Mouse (Mus musculus) hindbrain, embryonic 13.5 days (tissue): Measurements from ENCODE around the gene Ranbp3l. TPM values are rescaled to one million over a fixed set of nuclear protein-coding genes. Genes with fewer than 3 reads are reported as not detected.
A peak's percentile ranks its signal among the peaks of the same experiment; 100 is the strongest.

Source experiments
- ATAC-seq: fragments of 200-750 bp; cut with Nextera tagmentation; 2 replicates; pipeline ENCODE4 v1.8.0; 2017; ENCODE audit warnings: moderate TSS enrichment; ENCODE audit not compliant: low FRiP score
- H3K27ac ChIP-seq: fragments of 300-500 bp; sonication (generic); 2 replicates; pipeline ENCODE4 v1.5.1; 2015; ENCODE audit warnings: inconsistent platforms, mild to moderate bottlenecking, moderate library complexity
- H3K27me3 ChIP-seq: fragments of 300-500 bp; sonication (generic); 2 replicates; pipeline ENCODE4 v1.6.1; 2015; ENCODE audit warnings: mild to moderate bottlenecking, inconsistent platforms
- H3K36me3 ChIP-seq: fragments of 300-500 bp; sonication (generic); 2 replicates; pipeline ENCODE4 v1.6.1; 2015; ENCODE audit warnings: mild to moderate bottlenecking, inconsistent platforms
- H3K4me1 ChIP-seq: fragments of 300-500 bp; sonication (generic); replicated peaks from 2 replicates; pipeline ENCODE4 v1.6.1; 2015; ENCODE audit warnings: inconsistent platforms
- H3K4me2 ChIP-seq: fragments of 300-500 bp; sonication (generic); 2 replicates; pipeline ENCODE4 v1.6.1; 2015; ENCODE audit warnings: inconsistent platforms, mild to moderate bottlenecking, moderate library complexity
- H3K4me3 ChIP-seq: fragments of 300-500 bp; sonication (generic); 2 replicates; pipeline ENCODE4 v1.5.1; 2015; ENCODE audit warnings: mild to moderate bottlenecking, inconsistent platforms
- H3K9ac ChIP-seq: fragments of 300-500 bp; sonication (generic); 2 replicates; pipeline ENCODE4 v1.6.1; 2015; ENCODE audit warnings: mild to moderate bottlenecking, inconsistent platforms
- H3K9me3 ChIP-seq: fragments of 300-500 bp; sonication (generic); 2 replicates; pipeline ENCODE4 v1.6.1; 2016; ENCODE audit warnings: inconsistent platforms
- WGBS: fragments of 180-500 bp; shearing (Covaris S2); methylation state at CpG from one replicate; pipeline ENCODE4 v1.1.7; 2015; 5-methylcytosine and 5-hydroxymethylcytosine counted together
- polyA plus RNA-seq: library from polyadenylated mRNA; unstranded; fragments of >200 nt; fragmentation: Nextera tagmentation; extraction: Ambion mirVana; gene quantifications from 2 replicates; pipeline ENCODE4 v1.2.1, GENCODE M21; 2015

The Ranbp3l gene
- polyA plus RNA-seq, 1 experiment from 2014 or later = 14.4 TPM

GRCm38 (mm10) chr15:9087895-9088682, 120.3 kb downstream of the Ranbp3l start:
- peaks cover 9% of the 10 kb centered on the region; the same call in 1 of the 2 replicates for H3K4me1 ChIP-seq
- no peak overlapping the region for H3K27ac ChIP-seq
- no peak overlapping the region for H3K4me2 ChIP-seq
- WGBS = 87% methylated on average over 17 of the region's 17 CpGs
- H3K9ac ChIP-seq = no peak overlapping the region
- H3K36me3 ChIP-seq = peaks cover 20% of the 10 kb centered on the region
- no peaks in the 10 kb centered on the region for H3K27me3 ChIP-seq
- no peaks in the 10 kb centered on the region for H3K9me3 ChIP-seq
- H3K4me3 ChIP-seq = no peak overlapping the region
- ATAC-seq = no peak

GRCm38 (mm10) chr15:9088683-9089072, 120.9 kb downstream of the Ranbp3l start:
- 0 out of 2 replicates have a peak, but pooled peaks have one; percentile 28 for ATAC-seq
- Histone ChIP-seq H3K9ac (no peak overlapping the region), H3K4me2 (no peak overlapping the region), H3K27ac (no peak overlapping the region), H3K4me3 (no peak overlapping the region), H3K36me3 (peaks cover 25% of the 10 kb centered on the region), H3K4me1 (peaks cover 9% of the 10 kb centered on the region; the same call in 1 of the 2 replicates), H3K27me3 (no peaks in the 10 kb centered on the region), H3K9me3 (no peaks in the 10 kb centered on the region)
- 64% methylated on average over 8 of the region's 8 CpGs for whole genome bisulfite sequencing

GRCm38 (mm10) chr15:9089136-9089720, 121.5 kb downstream of the Ranbp3l start:
- no peak for ATAC-seq
- H3K9me3 ChIP-seq = no peaks in the 10 kb centered on the region
- H3K4me1 ChIP-seq = peaks cover 12% of the 10 kb centered on the region
- H3K4me2 ChIP-seq = no peak overlapping the region
- 10% methylated on average over 2 of the region's 2 CpGs for WGBS
- no peak overlapping the region for H3K4me3 ChIP-seq
- H3K27me3 ChIP-seq = no peaks in the 10 kb centered on the region
- peaks cover 27% of the 10 kb centered on the region for H3K36me3 ChIP-seq
- H3K27ac ChIP-seq = no peak overlapping the region
- H3K9ac ChIP-seq = no peak overlapping the region

GRCm38 (mm10) chr15:9090662-9091061, 122.9 kb downstream of the Ranbp3l start:
- Histone ChIP-seq H3K36me3 (peaks cover 27% of the 10 kb centered on the region), H3K4me3 (no peak overlapping the region), H3K27me3 (no peaks in the 10 kb centered on the region), H3K9me3 (no peaks in the 10 kb centered on the region), H3K4me2 (no peak overlapping the region), H3K4me1 (peaks cover 18% of the 10 kb centered on the region), H3K27ac (no peak overlapping the region), H3K9ac (no peak overlapping the region)
- ATAC-seq = no peak
- 97% methylated on average over 5 of the region's 5 CpGs for WGBS

GRCm38 (mm10) chr15:9093598-9094365, 126.0 kb downstream of the Ranbp3l start:
- Histone ChIP-seq H3K4me1 (peaks cover 9% of the 10 kb centered on the region), H3K4me3 (no peak overlapping the region), H3K27me3 (no peaks in the 10 kb centered on the region), H3K9ac (no peak overlapping the region), H3K9me3 (no peaks in the 10 kb centered on the region), H3K36me3 (peaks cover 27% of the 10 kb centered on the region), H3K4me2 (0 out of 2 replicates have a peak overlapping the region, but pooled peaks have one; percentile 22), H3K27ac (no peak overlapping the region)
- peak; percentile 51 for ATAC-seq
- WGBS = 75% methylated on average over 11 of the region's 11 CpGs

GRCm38 (mm10) chr15:9094366-9094750, 126.6 kb downstream of the Ranbp3l start:
- H3K4me1 ChIP-seq = peaks cover 9% of the 10 kb centered on the region
- peak; percentile 82 for ATAC-seq
- H3K9ac ChIP-seq = no peak overlapping the region
- H3K27me3 ChIP-seq = no peaks in the 10 kb centered on the region
- no peak overlapping the region for H3K27ac ChIP-seq
- WGBS = 22% methylated on average over 13 of the region's 13 CpGs
- no peaks in the 10 kb centered on the region for H3K9me3 ChIP-seq
- H3K4me3 ChIP-seq = no peak overlapping the region
- peaks cover 29% of the 10 kb centered on the region for H3K36me3 ChIP-seq
- 0 out of 2 replicates have a peak overlapping the region, but pooled peaks have one; percentile 22 for H3K4me2 ChIP-seq

- no peak overlapping the region for H3K4me3 ChIP-seq
- H3K4me2 ChIP-seq = no peak overlapping the region
- H3K9ac ChIP-seq = no peak overlapping the region
- no peak overlapping the region for H3K27ac ChIP-seq
- WGBS = 90% methylated on average over 4 of the region's 4 CpGs
- no peaks in the 10 kb centered on the region for H3K9me3 ChIP-seq
- no peak for ATAC-seq
- H3K36me3 ChIP-seq = peaks cover 51% of the 10 kb centered on the region
- peaks cover 16% of the 10 kb centered on the region for H3K4me1 ChIP-seq
- no peaks in the 10 kb centered on the region for H3K27me3 ChIP-seq
Measured at GRCm38 (mm10) chr15:9096865-9097264, 129.1 kb downstream of the Ranbp3l start.

- H3K9me3 ChIP-seq = no peaks in the 10 kb centered on the region
- 0 out of 2 replicates have a peak overlapping the region, but pooled peaks have one; percentile 18 for H3K27ac ChIP-seq
- H3K36me3 ChIP-seq = peaks cover 59% of the 10 kb centered on the region
- no peak overlapping the region for H3K4me2 ChIP-seq
- H3K4me1 ChIP-seq = peaks cover 12% of the 10 kb centered on the region
- no peak overlapping the region for H3K9ac ChIP-seq
- H3K27me3 ChIP-seq = no peaks in the 10 kb centered on the region
- ATAC-seq = peak; percentile 75
- 79% methylated on average over 10 of the region's 10 CpGs for WGBS
- no peak overlapping the region for H3K4me3 ChIP-seq
Measured at GRCm38 (mm10) chr15:9100446-9101077, 132.8 kb downstream of the Ranbp3l start.

- peaks cover 48% of the 10 kb centered on the region for H3K36me3 ChIP-seq
- no peaks in the 10 kb centered on the region for H3K9me3 ChIP-seq
- no peak overlapping the region for H3K9ac ChIP-seq
- H3K27me3 ChIP-seq = no peaks in the 10 kb centered on the region
- H3K27ac ChIP-seq = no peak overlapping the region
- peaks cover 4% of the 10 kb centered on the region for H3K4me1 ChIP-seq
- no peak for ATAC-seq
- no peak overlapping the region for H3K4me2 ChIP-seq
- WGBS = 80% methylated on average over 13 of the region's 13 CpGs
- H3K4me3 ChIP-seq = no peak overlapping the region
Measured at GRCm38 (mm10) chr15:9106303-9107074, 138.7 kb downstream of the Ranbp3l start.

- Histone ChIP-seq H3K9me3 (no peaks in the 10 kb centered on the region), H3K4me2 (no peak overlapping the region), H3K27ac (no peak overlapping the region), H3K9ac (no peak overlapping the region), H3K27me3 (no peaks in the 10 kb centered on the region), H3K4me3 (no peak overlapping the region), H3K4me1 (no peaks in the 10 kb centered on the region), H3K36me3 (peaks cover 52% of the 10 kb centered on the region)
- 86% methylated on average over 6 of the region's 6 CpGs for WGBS
- no peak for ATAC-seq
Measured at GRCm38 (mm10) chr15:9110526-9111347, 143.0 kb downstream of the Ranbp3l start.

GRCm38 (mm10) chr15:9111648-9112047, 143.9 kb downstream of the Ranbp3l start:
- no peak for ATAC-seq
- Histone ChIP-seq H3K36me3 (peaks cover 56% of the 10 kb centered on the region), H3K27me3 (no peaks in the 10 kb centered on the region), H3K4me2 (no peak overlapping the region), H3K9ac (no peak overlapping the region), H3K9me3 (no peaks in the 10 kb centered on the region), H3K4me3 (no peak overlapping the region), H3K4me1 (no peaks in the 10 kb centered on the region), H3K27ac (no peak overlapping the region)
- WGBS = 83% methylated on average over 3 of the region's 3 CpGs
